Comparison of ENCODE assay signal across 14 mouse cellular contexts in the genomic region with DNA sequence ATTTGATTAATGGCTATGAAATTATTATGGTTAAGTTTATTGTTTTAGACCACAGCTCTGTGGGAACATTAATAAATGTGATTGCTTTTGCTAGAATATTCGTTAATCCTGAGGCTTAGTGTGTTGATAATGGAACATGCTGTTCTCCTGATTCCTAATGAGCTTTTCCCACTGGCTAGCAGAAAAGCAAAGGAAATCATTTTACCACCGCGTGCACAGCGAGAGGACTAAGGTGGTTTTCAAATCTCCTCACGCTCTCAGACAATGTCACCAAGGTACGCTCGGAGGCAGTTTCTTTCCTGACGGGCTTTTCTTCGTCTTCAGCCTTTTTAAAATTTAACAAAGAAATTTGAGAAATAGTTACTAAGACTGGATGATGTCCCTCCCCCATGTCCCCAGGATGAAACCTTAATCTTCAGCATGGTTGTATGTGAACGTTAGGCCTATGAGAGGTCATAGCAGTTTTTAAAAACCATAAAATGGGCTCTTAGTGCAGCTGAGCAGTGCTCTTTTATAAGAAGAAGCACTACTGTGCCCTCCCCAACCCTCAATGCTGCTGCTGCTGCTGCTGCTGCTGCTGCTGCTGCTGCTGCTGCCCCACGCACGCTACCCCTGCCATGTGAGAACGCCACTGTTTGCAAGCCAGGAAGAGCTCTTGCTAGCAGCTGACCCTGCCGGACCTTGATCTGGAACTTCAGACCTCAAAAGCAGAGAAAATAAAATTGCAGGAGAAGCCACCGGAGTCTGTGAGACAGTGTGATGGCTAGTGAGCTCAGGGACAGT. TPM values are rescaled to one million over a fixed set of nuclear protein-coding genes. Genes with fewer than 3 reads are reported as not detected.
DNase-seq lines count a peak whose midpoint lies in the region; ATAC-seq lines count a peak whose summit lies in the region.
"Had no signal": no experiment of that assay in that cellular context is flagged by ENCODE, and none has a peak within 500 bp of the region (broad histone marks: within the 10 kb centered on the region; RNA-seq: fewer than 3 reads in every experiment).

No protein-coding gene starts in this region.

- ATAC-seq in hindbrain, embryonic 13.5 days (ENCODE audit: low FRiP score) = no peak
- no peak for ATAC-seq in hindbrain, embryonic 12.5 days (ENCODE audit: low FRiP score)
- no peak for ATAC-seq in liver, embryonic 13.5 days (ENCODE audit: low read depth)
- ATAC-seq in megakaryocyte progenitor cell, adult 5-6 weeks (replicated peaks; ENCODE audit: poor library complexity) = no peak

- H3K27ac ChIP-seq in hindbrain, embryonic 13.5 days = peak overlapping the region; percentile 69
- H3K27ac ChIP-seq in hindbrain, embryonic 12.5 days = no peak overlapping the region
- peak overlapping the region; percentile 50 for H3K27ac ChIP-seq in liver, embryonic 13.5 days
- H3K27ac ChIP-seq: lung, embryonic 15.5 days had no signal

- no peaks in the 10 kb centered on the region for H3K36me3 ChIP-seq in hindbrain, embryonic 13.5 days
- no peaks in the 10 kb centered on the region for H3K36me3 ChIP-seq in hindbrain, embryonic 12.5 days
- no peaks in the 10 kb centered on the region for H3K36me3 ChIP-seq in liver, embryonic 13.5 days
- H3K36me3 ChIP-seq: heart, embryonic 12.5 days; lung, embryonic 15.5 days had no signal

- H3K9me3 ChIP-seq in hindbrain, embryonic 13.5 days = no peaks in the 10 kb centered on the region
- no peaks in the 10 kb centered on the region for H3K9me3 ChIP-seq in hindbrain, embryonic 12.5 days (replicated peaks)
- no peaks in the 10 kb centered on the region for H3K9me3 ChIP-seq in liver, embryonic 13.5 days (replicated peaks)
- H3K9me3 ChIP-seq: heart, embryonic 12.5 days; lung, embryonic 15.5 days had no signal

- WGBS in hindbrain, embryonic 13.5 days = 73% methylated on average over 15 of the region's 15 CpGs
- 77% methylated on average over 15 of the region's 15 CpGs for WGBS in hindbrain, embryonic 12.5 days
- 72% methylated on average over 15 of the region's 15 CpGs for WGBS in liver, embryonic 13.5 days (ENCODE audit: insufficient replicate concordance)

- H3K27me3 ChIP-seq in hindbrain, embryonic 13.5 days = no peaks in the 10 kb centered on the region
- no peaks in the 10 kb centered on the region for H3K27me3 ChIP-seq in hindbrain, embryonic 12.5 days
- H3K27me3 ChIP-seq in liver, embryonic 13.5 days = no peaks in the 10 kb centered on the region
- H3K27me3 ChIP-seq: heart, embryonic 12.5 days; lung, embryonic 15.5 days had no signal

- H3K4me2 ChIP-seq in hindbrain, embryonic 13.5 days = no peak overlapping the region
- H3K4me2 ChIP-seq in hindbrain, embryonic 12.5 days (replicated peaks) = no peak overlapping the region
- H3K4me2 ChIP-seq in liver, embryonic 13.5 days = no peak overlapping the region
- H3K4me2 ChIP-seq: heart, embryonic 12.5 days; lung, embryonic 15.5 days had no signal

- H3K9ac ChIP-seq in hindbrain, embryonic 13.5 days = peak overlapping the region; percentile 47
- H3K9ac ChIP-seq in hindbrain, embryonic 12.5 days = no peak overlapping the region
- H3K9ac ChIP-seq in liver, embryonic 13.5 days = no peak overlapping the region
- H3K9ac ChIP-seq: heart, embryonic 12.5 days; lung, embryonic 15.5 days had no signal

- peak; percentile 26 for DNase-seq in retina, postnatal 1 day
- DNase-seq in retina, embryonic 14.5 days (ENCODE audit: low spot score) = no peak
- DNase-seq in liver, embryonic 13.5 days = no peak
- no peak for DNase-seq in left cerebral cortex, adult 9 months (ENCODE audit: low spot score in 2 of 2)
- DNase-seq in embryo, embryonic 11 days = no peak
- DNase-seq: cerebellum, adult 11 months; gastrocnemius, postnatal 14 days; right cerebral cortex, postnatal 14 days had no signal

- H3K4me3 ChIP-seq in hindbrain, embryonic 13.5 days = no peak overlapping the region
- no peak overlapping the region for H3K4me3 ChIP-seq in hindbrain, embryonic 12.5 days
- no peak overlapping the region for H3K4me3 ChIP-seq in liver, embryonic 13.5 days (replicated peaks)
- H3K4me3 ChIP-seq: heart, embryonic 12.5 days; lung, embryonic 15.5 days; megakaryocyte, embryonic 14.5 days had no signal

- peaks cover 5% of the 10 kb centered on the region; the same call in 1 of the 2 replicates for H3K4me1 ChIP-seq in hindbrain, embryonic 13.5 days (replicated peaks)
- no peaks in the 10 kb centered on the region for H3K4me1 ChIP-seq in hindbrain, embryonic 12.5 days
- H3K4me1 ChIP-seq in liver, embryonic 13.5 days (replicated peaks) = peaks cover 21% of the 10 kb centered on the region
- H3K4me1 ChIP-seq: heart, embryonic 12.5 days; lung, embryonic 15.5 days had no signal

RNA-seq across cellular contexts. Expression of a gene that starts 17.6 kb away (rescaled TPM):
- 2.7 and 3.1 TPM in 2 replicates for polyA plus RNA-seq in hindbrain, embryonic 13.5 days (2015; fragmentation: Nextera tagmentation; extraction: Ambion mirVana)
- 1.2 TPM in 2 replicates for polyA plus RNA-seq in hindbrain, embryonic 12.5 days (2016; fragmentation: Nextera tagmentation; extraction: Ambion mirVana)
- 8.4 and 8.5 TPM in 2 replicates for polyA plus RNA-seq in liver, embryonic 13.5 days (2015; fragmentation: Nextera tagmentation; extraction: Ambion mirVana)
- 2.4 and 4.4 TPM in 2 replicates for total RNA-seq in megakaryocyte progenitor cell, adult 5-6 weeks (2015)
- total RNA-seq in megakaryocyte progenitor cell, adult 5-6 weeks (2017) = 1.7 and 3.4 TPM in 2 replicates

RNA-seq across cellular contexts. Expression of a gene that starts 30.0 kb away (rescaled TPM):
- 156 and 158 TPM in 2 replicates for polyA plus RNA-seq in hindbrain, embryonic 13.5 days (2015; fragmentation: Nextera tagmentation; extraction: Ambion mirVana)
- 159 and 182 TPM in 2 replicates for polyA plus RNA-seq in hindbrain, embryonic 12.5 days (2016; fragmentation: Nextera tagmentation; extraction: Ambion mirVana)
- 87.5 and 114 TPM in 2 replicates for polyA plus RNA-seq in liver, embryonic 13.5 days (2015; fragmentation: Nextera tagmentation; extraction: Ambion mirVana)
- 111 and 114 TPM in 2 replicates for total RNA-seq in megakaryocyte progenitor cell, adult 5-6 weeks (2015)
- 169 and 201 TPM in 2 replicates for total RNA-seq in megakaryocyte progenitor cell, adult 5-6 weeks (2017)
